Mouse (Mus musculus) limb, embryonic 14.5 days (tissue): ENCODE measurements around the gene Eng. TPM values are rescaled to one million over a fixed set of nuclear protein-coding genes. Genes with fewer than 3 reads are reported as not detected.

Experiments
- ATAC-seq: fragments of 200-750 bp; cut with Nextera tagmentation; 2 replicates; pipeline ENCODE4 v1.8.0; 2017; ENCODE audit warnings: low read depth, moderate number of reproducible peaks, moderate TSS enrichment; ENCODE audit not compliant: low FRiP score
- DNase-seq: peaks from one replicate; pipeline ENCODE4 v3.0.0-alpha.2; 2015; ENCODE audit warnings: low spot score
- H3K27ac ChIP-seq: fragments of 300-500 bp; sonication (generic); replicated peaks from 2 replicates; pipeline ENCODE4 v1.5.1; 2014; ENCODE audit warnings: low read depth, mild to moderate bottlenecking, low read length, moderate library complexity, mixed read lengths
- H3K27me3 ChIP-seq: fragments of 300-500 bp; sonication (generic); 2 replicates; pipeline ENCODE4 v1.6.1; 2014; ENCODE audit warnings: low read length, mixed read lengths; ENCODE audit not compliant: control insufficient read depth, insufficient read depth
- H3K36me3 ChIP-seq: fragments of 300-500 bp; sonication (generic); 2 replicates; pipeline ENCODE4 v1.6.1; 2014; ENCODE audit warnings: mild to moderate bottlenecking, low read length, moderate library complexity, mixed read lengths; ENCODE audit not compliant: control insufficient read depth, insufficient read depth
- H3K4me1 ChIP-seq: fragments of 300-500 bp; sonication (generic); 2 replicates; pipeline ENCODE4 v1.6.1; 2014; ENCODE audit warnings: antibody characterized with exemption, low read length, mixed read lengths; ENCODE audit not compliant: control insufficient read depth, insufficient read depth
- H3K4me2 ChIP-seq: fragments of 300-500 bp; sonication (generic); replicated peaks from 2 replicates; pipeline ENCODE4 v1.6.1; 2014; ENCODE audit warnings: low read depth, mild to moderate bottlenecking, low read length, moderate library complexity; ENCODE audit not compliant: severe bottlenecking
- H3K4me3 ChIP-seq: fragments of 300-500 bp; sonication (generic); replicated peaks from 2 replicates; pipeline ENCODE4 v1.5.1; 2014; ENCODE audit warnings: low read length
- H3K9ac ChIP-seq: fragments of 300-500 bp; sonication (generic); 2 replicates; pipeline ENCODE4 v1.6.1; 2014; ENCODE audit warnings: mild to moderate bottlenecking, low read depth, low read length, moderate library complexity; ENCODE audit not compliant: severe bottlenecking
- H3K9me3 ChIP-seq: fragments of 300-500 bp; sonication (generic); 2 replicates; pipeline ENCODE4 v1.6.1; 2016; ENCODE audit warnings: low read length; ENCODE audit not compliant: control insufficient read depth
- POLR2A ChIP-seq: fragments of 200-500 bp; IDR thresholded peaks from 2 replicates; pipeline ENCODE4 v1.8.0; 2012; ENCODE audit warnings: inconsistent platforms, mild to moderate bottlenecking, moderate library complexity, borderline replicate concordance; ENCODE audit not compliant: insufficient read depth, insufficient read length; ENCODE audit errors: extremely low read depth
- WGBS: fragments of 180-500 bp; shearing (Covaris S2); extraction: QIAGEN DNeasy Blood & Tissue Kit; methylation state at CpG from one replicate; pipeline ENCODE4 v1.1.7; 2014; 5-methylcytosine and 5-hydroxymethylcytosine counted together
- polyA plus RNA-seq, 2 experiments: library from polyadenylated mRNA; depleted of rRNA in 1 of 2; stranded (reverse) in 1 of 2; unstranded in 1 of 2; fragments of >200 nt; fragmentation: Nextera tagmentation in 1 of 2; extraction: Ambion mirVana in 1 of 2; gene quantifications; 2 replicates each; pipeline versions ENCODE4 v1.2.1 to v1.2.3; 2012 to 2014

Eng gene
- polyA plus RNA-seq, 2 experiments: 49.3 to 61.4 TPM

- H3K36me3 ChIP-seq: peaks cover 31% of the 10 kb centered on the region
- peak within 1 kb of the TSS; percentile 84 for H3K9ac ChIP-seq
- 2% methylated on average over 33 of the region's 79 CpGs for WGBS
- DNase-seq (peak; percentile 87), ATAC-seq (peak; percentile 89)
- H3K4me3 ChIP-seq: peak within 1 kb of the TSS; percentile 88
- no peaks in the 10 kb centered on the region for H3K27me3 ChIP-seq
- no peaks in the 10 kb centered on the region for H3K9me3 ChIP-seq
- peak within 1 kb of the TSS; percentile 95 for H3K27ac ChIP-seq
- peak within 1 kb of the TSS; percentile 79 for H3K4me2 ChIP-seq
- H3K4me1 ChIP-seq: peaks cover 16% of the 10 kb centered on the region
- no peak for TF ChIP-seq POLR2A
Observed at GRCm38 (mm10) chr2:32712934-32713817, 66.8 kb downstream of the Eng start, which contains the start of gene Cdk9. Cdk9 (minus strand) TSS chr2:32713076.

- no peak overlapping the region for H3K9ac ChIP-seq
- H3K4me2 ChIP-seq: peak overlapping the region; percentile 79; the same call in 1 of the 2 replicates
Observed at GRCm38 (mm10) chr2:32714117-32714986, 68.0 kb downstream of the Eng start.

GRCm38 (mm10) chr2:32714987-32715425 is 68.6 kb downstream of the Eng start:
- 50% methylated on average over 4 of the region's 4 CpGs for WGBS
- no peaks in the 10 kb centered on the region for H3K27me3 ChIP-seq
- no peaks in the 10 kb centered on the region for H3K9me3 ChIP-seq
- ATAC-seq (no peak), DNase-seq (no peak)
- no peak for TF ChIP-seq POLR2A
- no peak overlapping the region for H3K27ac ChIP-seq
- H3K4me2 ChIP-seq: no peak overlapping the region
- H3K36me3 ChIP-seq: peaks cover 13% of the 10 kb centered on the region
- H3K4me1 ChIP-seq: peaks cover 16% of the 10 kb centered on the region
- H3K9ac ChIP-seq: no peak overlapping the region
- H3K4me3 ChIP-seq: no peak overlapping the region

More at GRCm38 (mm10) chr2:32714117-32714986, 68.0 kb downstream of the Eng start:
- Histone ChIP-seq H3K4me3 (no peak overlapping the region), H3K9me3 (no peaks in the 10 kb centered on the region), H3K27me3 (no peaks in the 10 kb centered on the region), H3K36me3 (peaks cover 19% of the 10 kb centered on the region), H3K4me1 (peaks cover 16% of the 10 kb centered on the region), H3K27ac (peak overlapping the region; percentile 48; the same call in 1 of the 2 replicates)
- DNase-seq: no peak
- ATAC-seq: no peak
- 45% methylated on average over 11 of the region's 11 CpGs for WGBS
- TF ChIP-seq POLR2A: no peak

GRCm38 (mm10) chr2:32718761-32719160 is 72.4 kb downstream of the Eng start:
- H3K27ac ChIP-seq: peak overlapping the region; percentile 33
- 58% methylated on average over 9 of the region's 9 CpGs for WGBS
- no peak overlapping the region for H3K9ac ChIP-seq
- ATAC-seq (peak; percentile 35), DNase-seq (no peak)
- no peaks in the 10 kb centered on the region for H3K9me3 ChIP-seq
- no peaks in the 10 kb centered on the region for H3K27me3 ChIP-seq
- peaks cover 15% of the 10 kb centered on the region for H3K4me1 ChIP-seq
- no peaks in the 10 kb centered on the region for H3K36me3 ChIP-seq
- no peak overlapping the region for H3K4me2 ChIP-seq
- H3K4me3 ChIP-seq: no peak overlapping the region
- no peak for TF ChIP-seq POLR2A

- TF ChIP-seq POLR2A: no peak
- no peak overlapping the region for H3K27ac ChIP-seq
- ATAC-seq (no peak), DNase-seq (no peak)
- no peaks in the 10 kb centered on the region for H3K9me3 ChIP-seq
- no peak overlapping the region for H3K4me3 ChIP-seq
- H3K4me2 ChIP-seq: no peak overlapping the region
- H3K36me3 ChIP-seq: no peaks in the 10 kb centered on the region
- 93% methylated on average over 3 of the region's 3 CpGs for WGBS
- no peaks in the 10 kb centered on the region for H3K27me3 ChIP-seq
- no peak overlapping the region for H3K9ac ChIP-seq
- H3K4me1 ChIP-seq: peaks cover 9% of the 10 kb centered on the region
Observed at GRCm38 (mm10) chr2:32720053-32720452, 73.7 kb downstream of the Eng start.
